Mouse (Mus musculus) liver, adult 2 months (tissue): ENCODE data around the gene Lce1f.

Experiments
- CTCF ChIP-seq: fragments of 200-500 bp; IDR thresholded peaks from 2 replicates; pipeline ENCODE4 v1.5.1; 2011; ENCODE audit warnings: low read depth, low read length, control low read depth
- POLR2A ChIP-seq: fragments of 200-500 bp; IDR thresholded peaks from 2 replicates; pipeline ENCODE4 v1.6.1; 2011; ENCODE audit warnings: low read length, control low read depth; ENCODE audit not compliant: insufficient read depth; ENCODE audit errors: extremely low read depth

GRCm38 (mm10) chr3:92753197-92753596 lies 33.0 kb upstream of the Lce1f start:
- TF ChIP-seq POLR2A, result no peak
- TF ChIP-seq CTCF, result no peak
